Mouse (Mus musculus): ENCODE data around the gene Ripor2. TPM values are rescaled to one million over a fixed set of nuclear protein-coding genes. Genes with fewer than 3 reads are reported as not detected.

Ripor2 gene
- total RNA-seq, 2 experiments from 2014 or later = 5.7 to 5.9 TPM

DNA sequence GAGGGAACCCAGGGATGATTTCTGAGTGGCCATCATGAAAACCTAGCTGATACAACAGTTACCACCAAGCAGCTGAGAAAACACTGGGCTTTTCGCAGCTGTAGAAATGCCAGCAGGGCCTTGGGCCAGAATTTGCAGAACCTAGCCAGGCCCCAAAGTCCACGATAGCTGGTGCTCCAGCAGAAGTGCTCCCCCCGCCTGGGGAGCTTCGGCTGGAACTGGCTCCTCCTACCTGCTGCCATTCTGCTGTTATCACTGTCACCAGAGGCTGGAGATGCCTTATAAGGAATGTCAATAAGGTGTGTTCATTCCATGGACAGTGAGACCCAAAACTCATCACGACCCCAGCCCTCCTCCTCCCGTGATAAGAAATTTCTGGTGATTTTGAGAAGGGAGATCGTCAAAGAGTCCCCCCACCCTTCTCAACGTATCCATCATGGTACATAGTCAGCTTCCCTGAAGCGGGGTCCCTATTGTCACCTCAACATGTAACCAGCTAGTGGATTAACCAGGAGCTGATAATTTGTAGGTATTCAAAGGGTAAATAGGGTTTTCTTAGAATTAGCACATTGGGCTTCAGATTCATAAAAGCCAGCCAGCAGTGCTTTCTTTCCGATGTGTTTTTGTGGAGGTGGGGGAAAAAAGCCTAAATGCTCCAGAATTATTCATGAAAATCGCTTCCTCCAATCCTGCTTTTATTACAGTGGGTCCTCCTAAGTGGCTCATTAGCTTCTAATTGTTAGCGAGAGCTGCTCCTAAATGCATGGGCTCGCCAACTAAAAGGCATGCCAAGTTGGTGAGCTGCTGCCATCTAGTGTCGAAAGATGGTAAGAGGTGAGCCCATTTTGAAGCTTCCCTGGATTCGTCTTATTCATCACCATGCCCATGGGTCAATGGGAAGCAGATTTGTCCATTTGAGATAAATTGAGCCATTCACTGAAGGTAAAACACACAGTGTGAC, 105.0 kb downstream of the Ripor2 start:
- intact Hi-C loops (cut with DNase I) = loop anchor here (1.0 to 5.0 kb wide), 5 partner anchors 70 to 350 kb away; no protein-coding TSS in a partner anchor
- peak; percentile 83 to 87 for DNase-seq

DNA sequence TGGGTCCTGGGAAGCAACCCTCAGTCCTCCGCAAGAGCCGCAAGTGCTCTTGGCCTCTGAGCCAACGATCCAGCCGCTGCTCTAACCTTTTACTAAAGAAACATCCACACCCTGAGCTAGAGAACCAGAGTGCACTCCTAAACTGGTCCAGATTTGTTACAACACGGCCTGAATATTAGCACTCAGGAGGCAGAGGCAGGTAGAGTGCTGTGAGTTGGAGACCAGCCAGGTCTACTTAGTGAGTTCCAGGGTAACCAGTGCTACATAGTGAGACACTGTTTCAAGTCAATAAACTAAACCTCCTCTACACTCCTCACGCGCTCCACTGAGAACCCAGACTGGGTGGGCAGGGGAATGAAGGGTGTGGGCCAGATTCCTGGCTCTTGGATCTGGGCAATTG, 111.3 kb downstream of the Ripor2 start:
- no peak for DNase-seq
- intact Hi-C loops (cut with DNase I) = no loop called here

DNA sequence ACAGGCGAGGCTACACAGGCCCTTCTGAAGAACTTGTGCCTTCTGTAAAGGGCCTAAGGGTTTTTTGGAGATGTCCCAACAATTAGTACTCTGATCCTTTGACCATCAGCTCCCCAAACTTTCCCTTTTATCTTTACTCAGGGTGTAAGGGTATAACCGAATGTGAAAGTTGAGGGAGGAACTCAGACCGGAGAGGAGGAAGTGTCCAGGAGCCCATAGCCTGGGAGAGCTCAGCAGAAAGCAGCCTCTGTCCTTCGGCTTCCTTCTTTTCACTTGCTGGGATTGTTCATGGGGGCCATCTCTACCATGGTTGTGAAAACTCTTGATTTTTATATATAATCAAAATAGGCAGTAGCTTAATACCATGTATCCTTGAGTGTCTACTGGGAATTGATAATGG, 116.8 kb downstream of the Ripor2 start:
- intact Hi-C loops (cut with DNase I) = no loop called here
- no peak for DNase-seq

DNA sequence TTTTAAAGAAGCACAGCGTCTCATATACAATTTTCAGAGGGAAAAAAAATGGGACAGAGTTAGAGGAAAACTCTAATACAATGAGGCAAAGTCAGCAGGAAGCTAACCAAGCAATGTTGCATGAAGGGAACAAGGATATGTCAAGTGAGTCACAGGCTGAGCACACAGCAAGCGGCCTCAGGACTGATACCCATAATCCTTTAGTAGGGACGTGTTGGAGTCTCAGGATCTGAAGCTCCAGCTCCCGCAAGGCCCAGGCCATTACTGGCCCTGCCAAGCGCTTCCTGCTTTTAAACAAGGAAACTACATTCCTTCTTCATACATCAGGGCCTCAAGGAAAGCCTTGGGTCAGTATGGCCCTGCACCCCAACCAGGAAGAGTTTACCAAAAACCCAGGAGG, 120.1 kb downstream of the Ripor2 start:
- intact Hi-C loops (cut with DNase I) = no loop called here

DNA sequence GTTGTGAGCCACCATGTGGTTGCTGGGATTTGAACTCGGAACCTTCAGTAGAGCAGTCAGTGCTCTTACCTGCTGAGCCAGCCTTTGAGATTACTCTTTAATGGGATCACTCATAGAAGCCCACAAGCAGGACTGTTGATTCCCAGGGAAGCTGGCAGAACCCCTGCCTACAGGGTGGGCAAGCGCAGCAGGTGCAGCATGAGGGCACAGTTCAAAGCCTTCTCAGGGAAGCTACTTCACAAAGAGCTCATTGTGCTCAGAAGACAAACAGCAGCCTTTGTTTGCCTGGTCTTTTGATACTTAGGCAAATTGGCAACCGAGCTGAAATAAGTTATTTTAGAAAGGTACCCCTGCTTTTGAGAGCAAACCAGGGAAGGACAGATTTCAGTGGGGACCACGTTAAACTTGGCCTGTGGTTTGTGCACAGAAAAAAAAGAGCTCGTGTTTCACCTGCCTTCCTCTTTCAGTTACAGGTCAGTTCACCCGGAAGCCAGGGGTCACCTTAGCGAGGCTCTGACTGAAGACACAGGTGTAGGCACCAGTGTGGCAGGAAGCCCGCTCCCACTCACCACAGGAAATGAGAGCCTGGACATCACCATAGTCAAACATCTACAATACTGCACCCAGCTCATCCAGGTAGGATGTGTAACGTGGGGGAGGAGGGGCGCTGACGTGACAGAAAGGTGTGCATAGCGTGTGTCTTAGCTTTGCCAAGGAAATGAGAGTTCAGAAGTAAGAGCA, 127.8 kb downstream of the Ripor2 start:
- intact Hi-C loops (cut with DNase I) = loop anchor here (5.0 kb wide), 2 partner anchors 52 to 67 kb away; partner anchors contain the start of gene Gmnn
- no peak for DNase-seq

More for the DNA sequence above, 120.1 kb downstream of the Ripor2 start:
- DNase-seq = no peak

DNA sequence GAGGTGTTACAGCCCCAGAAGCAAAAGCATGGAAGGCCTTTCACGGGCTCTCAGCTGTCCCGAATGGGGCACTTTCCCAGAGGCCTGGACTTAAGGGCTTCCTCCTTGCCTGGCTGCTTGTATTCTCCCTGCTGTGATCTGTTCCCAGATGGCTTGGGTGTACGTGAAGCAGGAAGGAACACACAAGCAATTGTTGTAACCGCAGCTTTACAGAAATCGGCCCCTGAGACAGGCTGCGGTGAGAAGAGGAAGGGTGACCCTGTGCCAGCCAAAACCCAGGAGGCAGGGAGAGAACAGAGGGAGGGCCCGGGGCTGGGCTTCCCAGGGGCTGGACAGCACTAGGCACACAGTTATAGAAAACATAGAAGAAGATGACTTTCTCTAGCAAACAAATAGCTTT, 129.0 kb downstream of the Ripor2 start:
- intact Hi-C loops (cut with DNase I) = loop anchor here (5.0 kb wide), 2 partner anchors 51 to 66 kb away; partner anchors contain the start of gene Gmnn
- no peak for DNase-seq

DNA sequence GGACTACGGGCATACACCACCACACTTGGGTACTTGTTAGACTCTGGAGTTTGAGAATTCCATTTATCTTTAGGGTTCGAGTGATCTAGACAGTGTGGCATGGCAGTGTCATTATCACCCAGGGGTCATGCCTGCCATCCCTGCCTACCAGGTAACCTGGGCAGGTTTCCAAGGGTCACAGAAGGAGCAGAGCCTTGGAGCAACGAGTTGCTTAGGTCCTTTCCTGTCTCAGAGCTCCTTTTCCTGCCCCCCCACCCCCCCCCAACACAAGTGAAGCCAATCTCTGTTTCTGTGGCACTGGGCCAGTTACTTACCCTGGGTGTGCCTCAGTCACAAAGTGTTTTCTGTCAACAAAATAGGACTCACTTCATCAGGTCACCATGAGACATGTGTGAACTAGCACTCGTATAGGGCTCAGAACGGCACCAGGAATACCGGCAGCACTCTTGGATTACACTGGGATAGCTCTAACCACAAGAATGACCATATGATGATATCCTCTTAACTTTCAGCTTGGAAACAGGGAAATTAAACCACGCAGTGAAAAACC, 130.7 kb downstream of the Ripor2 start:
- intact Hi-C loops (cut with DNase I) = loop anchor here (5.0 kb wide), 2 partner anchors 50 to 65 kb away; partner anchors contain the start of gene Gmnn
- DNase-seq = peak in 1 of 2 experiments; percentile 11

DNA sequence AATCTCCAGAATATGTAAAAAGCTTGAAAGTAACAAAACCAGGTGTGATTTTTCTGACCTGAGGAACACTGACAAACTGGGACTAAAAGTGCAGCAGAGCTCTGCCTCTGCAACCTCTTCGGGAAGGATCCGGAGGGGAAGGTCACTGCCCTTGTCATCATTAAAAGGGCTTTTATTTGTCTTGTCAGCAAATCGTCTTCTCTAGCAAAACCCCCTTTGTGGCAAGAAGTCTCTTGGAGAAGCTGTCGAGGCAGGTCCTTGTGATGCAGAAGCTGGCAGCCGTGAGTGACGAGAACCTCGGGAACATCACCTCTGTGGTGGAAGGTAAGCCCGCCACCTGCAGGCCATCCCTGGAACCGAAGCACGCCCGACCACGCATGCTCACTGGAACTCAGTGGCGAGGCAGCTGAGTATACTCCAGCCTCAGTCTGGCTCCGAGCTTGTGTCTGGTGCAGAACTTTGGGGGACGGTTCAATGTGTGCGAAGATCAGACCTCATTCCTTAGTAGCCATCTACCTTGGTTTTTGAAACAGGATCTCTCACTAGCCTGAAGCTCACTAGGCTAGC, 131.5 kb downstream of the Ripor2 start:
- intact Hi-C loops (cut with DNase I) = loop anchor here (5.0 kb wide), 2 partner anchors 49 to 64 kb away; partner anchors contain the start of gene Gmnn
- DNase-seq = peak; percentile 87 to 93

DNA sequence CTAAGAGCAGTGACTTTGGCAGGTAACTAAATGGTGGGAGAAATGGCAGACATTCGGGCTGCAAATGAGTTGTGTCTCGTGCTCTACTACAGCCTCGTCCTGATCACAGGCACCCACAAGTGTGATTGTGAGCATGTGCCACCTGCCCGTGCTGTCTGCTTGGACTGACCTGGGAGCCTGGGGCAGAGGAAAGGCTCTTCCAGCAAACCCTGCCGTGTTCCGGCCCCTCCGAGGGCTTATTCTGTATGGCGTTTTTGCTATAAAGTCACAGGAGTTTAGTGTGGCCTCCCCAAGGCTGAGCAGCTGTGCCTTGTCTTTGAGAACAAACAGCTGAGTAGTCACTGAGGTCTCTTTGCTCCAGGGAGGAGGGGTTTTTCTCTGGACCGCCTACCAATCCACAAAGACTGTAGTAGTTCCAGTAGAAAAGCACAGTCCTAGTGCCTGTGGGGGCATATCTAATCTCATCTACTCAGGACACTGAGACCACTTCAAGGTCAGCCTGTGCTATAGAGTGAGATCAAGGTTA, 132.4 kb downstream of the Ripor2 start:
- no peak for DNase-seq
- intact Hi-C loops (cut with DNase I) = loop anchor here (5.0 kb wide), 2 partner anchors 48 to 63 kb away; partner anchors contain the start of gene Gmnn

DNA sequence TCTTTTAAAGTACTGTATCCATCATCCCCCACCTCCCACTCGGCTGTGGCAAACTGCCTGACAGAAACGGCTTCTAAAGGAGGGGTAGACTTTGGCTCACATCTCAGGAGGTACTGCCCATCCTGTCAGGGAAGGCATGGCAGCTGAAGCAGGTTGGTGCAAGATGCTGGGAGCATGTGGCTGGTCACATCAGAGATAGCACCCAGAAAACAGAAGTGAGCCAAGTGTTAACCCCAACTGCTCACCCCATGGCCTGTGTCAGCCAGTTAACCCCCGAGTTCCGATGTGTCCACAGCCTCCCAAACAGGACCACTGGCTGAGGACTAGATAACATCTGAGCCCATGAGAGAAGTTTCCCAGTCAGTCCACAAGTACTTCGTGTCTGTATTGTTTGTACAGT, 133.6 kb downstream of the Ripor2 start:
- intact Hi-C loops (cut with DNase I) = no loop called here
- DNase-seq = no peak

DNA sequence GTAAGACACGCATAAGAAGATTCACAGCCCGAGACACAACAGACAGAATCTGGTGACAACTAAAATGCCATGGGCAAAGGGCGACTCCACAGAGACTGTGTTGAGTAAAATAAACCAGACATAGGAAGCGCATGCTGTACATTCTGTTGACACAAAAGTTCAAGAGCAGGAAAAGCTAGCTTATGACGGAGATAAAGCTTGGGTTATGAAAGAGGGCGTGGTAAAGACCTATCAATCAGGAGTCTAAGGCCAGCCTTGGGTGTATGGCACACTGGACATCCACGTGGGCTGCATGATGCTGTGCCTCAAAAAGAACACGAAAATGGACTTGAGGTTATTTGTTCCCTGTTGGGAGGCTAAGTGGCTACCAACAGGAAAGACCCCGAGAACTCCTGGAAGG, 134.5 kb downstream of the Ripor2 start:
- DNase-seq = no peak
- intact Hi-C loops (cut with DNase I) = no loop called here

DNA sequence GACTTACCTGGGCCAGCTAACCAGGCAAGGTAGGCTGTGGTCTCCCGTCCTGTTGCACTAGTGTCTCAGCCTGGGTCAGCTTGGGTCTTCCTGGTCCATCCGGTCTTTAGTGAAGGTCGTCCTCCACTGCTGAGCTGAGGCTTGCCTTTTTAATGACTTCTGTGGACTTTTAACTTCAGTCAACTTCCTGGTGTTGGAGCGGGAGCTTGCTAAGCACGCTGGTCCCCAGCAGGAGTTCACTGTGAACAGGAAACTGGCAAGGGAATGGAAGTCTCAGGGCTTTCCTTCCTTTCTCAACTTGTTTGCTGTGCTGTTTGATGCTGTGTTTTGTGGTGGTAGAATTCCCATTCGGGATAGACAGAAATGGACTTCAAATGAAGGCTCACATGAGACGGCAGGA, 135.7 kb downstream of the Ripor2 start:
- DNase-seq = no peak
- intact Hi-C loops (cut with DNase I) = no loop called here

DNA sequence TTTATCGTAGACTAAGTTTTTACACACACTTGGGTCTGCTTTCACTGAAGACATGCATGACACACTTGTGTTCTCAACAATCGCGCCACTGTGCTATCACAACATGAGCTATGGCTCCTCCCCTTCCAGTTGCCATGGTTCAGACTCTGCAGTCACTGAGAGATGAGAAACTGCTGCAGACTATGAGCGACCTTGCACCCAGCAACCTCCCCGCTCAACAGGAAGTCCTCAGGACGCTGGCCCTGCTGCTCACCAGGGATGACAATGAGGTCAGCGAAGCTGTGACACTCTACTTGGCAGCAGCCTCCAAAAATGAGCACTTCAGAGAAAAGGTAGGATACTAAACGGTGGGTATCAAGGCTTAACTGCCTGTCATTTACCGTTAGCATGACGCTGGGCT, 139.5 kb downstream of the Ripor2 start:
- intact Hi-C loops (cut with DNase I) = loop anchor here (10.0 kb wide), 1 partner anchor 203 kb away; no protein-coding TSS in a partner anchor
- DNase-seq = no peak

DNA sequence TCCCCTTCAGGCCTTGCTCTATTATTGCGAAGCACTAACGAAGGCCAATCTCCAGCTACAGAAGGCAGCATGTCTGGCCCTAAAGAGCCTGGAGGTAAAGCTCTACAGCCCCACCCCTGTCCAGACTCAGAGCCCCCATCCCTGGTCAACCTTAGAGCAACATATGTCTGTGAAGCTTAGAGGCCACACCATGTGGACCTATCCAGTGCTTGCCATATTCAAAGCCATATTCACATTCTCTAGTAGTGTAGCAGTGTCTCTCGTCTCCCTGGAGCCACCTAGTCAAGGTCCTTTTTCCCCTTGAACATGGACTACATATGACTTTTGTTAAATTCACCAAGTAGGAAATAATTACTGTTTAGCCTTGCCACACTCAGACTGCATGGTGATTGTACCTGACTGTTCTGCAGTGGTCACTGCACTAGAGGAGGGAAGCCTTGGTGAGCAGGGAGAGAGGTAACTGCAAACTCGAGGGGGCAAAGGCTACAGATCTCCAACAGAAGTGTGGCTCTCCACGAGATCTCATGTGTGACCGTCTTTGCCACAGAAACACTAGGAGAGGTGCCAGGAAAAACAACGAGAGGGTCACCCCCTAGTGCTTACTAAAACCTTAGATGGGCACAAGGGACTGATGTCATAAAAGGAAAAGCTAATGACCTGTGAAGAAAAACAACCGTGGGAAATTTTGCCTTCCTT, 141.9 kb downstream of the Ripor2 start:
- no peak for DNase-seq
- intact Hi-C loops (cut with DNase I) = loop anchor here (10.0 kb wide), 1 partner anchor 201 kb away; no protein-coding TSS in a partner anchor

DNA sequence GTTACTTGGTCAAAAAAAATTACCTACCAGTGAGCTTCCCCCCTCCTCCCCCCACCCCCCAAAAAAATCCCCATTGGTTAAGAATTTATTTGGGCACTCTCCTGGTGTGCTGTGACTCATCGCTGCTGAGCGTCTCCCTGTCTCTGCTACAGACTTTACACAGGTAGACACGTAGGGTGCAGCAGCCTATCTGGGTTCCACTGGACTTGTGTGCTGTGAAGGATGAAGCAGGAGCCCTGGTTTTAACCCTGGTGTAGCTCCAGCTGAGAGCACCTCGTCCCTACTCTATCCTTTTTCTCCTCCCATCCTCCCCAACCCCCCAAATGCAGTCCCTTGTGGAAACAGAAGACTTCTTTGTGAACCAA, 142.4 kb downstream of the Ripor2 start:
- no peak for DNase-seq
- intact Hi-C loops (cut with DNase I) = loop anchor here (10.0 kb wide), 1 partner anchor 200 kb away; no protein-coding TSS in a partner anchor

DNA sequence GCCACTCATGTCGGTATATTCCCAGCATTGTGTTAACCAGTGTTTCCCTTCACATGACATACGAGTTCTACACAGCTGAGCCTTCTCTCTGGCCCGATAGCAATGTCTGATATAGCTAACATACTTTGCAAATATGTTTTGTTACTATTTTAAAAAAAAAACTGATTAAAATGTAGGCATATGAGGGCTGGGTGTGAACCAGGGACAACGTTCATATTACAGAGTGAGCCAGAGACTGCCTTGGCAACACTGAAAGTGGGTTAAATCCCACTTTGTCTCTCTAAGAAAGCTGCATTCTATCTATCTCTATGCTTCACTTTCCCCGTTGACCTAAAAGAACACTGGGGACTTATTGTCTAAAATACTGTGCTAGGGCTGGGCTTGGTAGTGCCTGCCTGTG, 147.1 kb downstream of the Ripor2 start:
- intact Hi-C loops (cut with DNase I) = loop anchor here (10.0 kb wide), 1 partner anchor 196 kb away; no protein-coding TSS in a partner anchor
- DNase-seq = no peak

DNA sequence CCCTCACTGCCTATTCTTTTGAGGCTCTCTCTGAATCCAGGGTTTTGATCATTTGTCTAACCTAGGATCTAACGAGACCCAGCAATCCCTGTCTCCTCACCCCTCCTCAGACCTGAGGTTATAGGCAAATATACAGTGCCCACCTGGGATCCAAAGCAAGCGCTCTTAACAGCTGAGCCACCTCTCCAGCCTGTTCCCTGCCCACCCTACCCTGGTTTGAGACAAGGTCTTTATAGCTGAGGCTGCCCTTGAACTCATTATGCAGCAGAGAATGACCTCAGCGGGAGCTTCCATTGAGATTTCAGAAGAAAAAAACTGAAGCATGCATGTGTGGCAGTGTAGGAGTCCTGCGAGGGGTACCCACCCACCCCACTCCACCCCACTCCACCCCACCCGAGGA, 152.5 kb downstream of the Ripor2 start:
- intact Hi-C loops (cut with DNase I) = no loop called here
- DNase-seq = no peak

DNA sequence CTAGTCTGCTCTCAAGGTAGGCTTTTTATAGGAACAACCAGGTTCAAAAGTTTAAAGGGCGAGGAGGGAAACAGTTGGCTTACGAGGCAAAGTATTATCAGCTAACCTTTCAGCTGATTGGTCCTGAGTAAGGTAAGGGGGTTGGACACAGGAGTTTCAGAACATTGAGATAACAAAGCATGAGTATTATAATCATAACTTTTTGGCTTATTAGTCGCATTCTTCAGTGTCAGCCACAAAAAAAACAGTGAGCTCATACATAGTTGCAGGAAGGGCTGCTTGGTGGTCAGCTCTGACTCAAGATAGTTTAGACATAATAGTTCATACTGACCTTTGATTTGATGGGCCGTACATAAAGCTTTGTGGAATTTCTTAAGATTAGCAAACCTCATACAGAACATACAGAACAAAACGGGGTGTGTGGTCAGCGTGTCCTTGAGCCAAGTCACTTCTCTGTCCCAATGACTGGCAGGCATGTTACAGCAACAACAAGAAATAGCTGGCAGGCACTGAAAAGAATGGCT, 153.7 kb downstream of the Ripor2 start:
- intact Hi-C loops (cut with DNase I) = no loop called here
- no peak for DNase-seq

DNA sequence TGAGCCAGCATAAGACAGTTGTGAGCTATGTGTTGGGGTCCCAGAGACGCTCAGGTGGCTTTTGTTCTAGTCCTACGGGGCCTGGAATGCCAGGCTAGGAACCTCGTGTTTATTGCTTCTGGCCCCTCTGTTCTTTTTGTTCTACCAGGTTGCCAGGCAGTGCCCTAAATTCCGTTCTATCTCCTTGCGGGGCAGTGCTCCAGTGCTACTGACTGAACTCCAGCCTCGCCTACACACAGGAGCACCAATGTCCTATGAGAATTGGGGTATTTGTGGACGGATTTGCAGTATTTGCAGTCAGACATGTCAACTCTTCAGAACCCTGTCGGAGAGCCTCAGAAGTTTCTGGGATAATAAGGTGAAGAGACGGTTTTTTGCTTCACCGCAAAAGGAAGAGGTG, 159.0 kb downstream of the Ripor2 start, which contains the start of gene Armh2:
Gene Armh2, plus strand, starts transcription at position 205 of the 400 bp plus-strand sequence.
- intact Hi-C loops (cut with DNase I) = no loop called here
- no peak for DNase-seq
